Mouse (Mus musculus): ENCODE data around the gene Olfr547. TPM values are rescaled to one million over a fixed set of nuclear protein-coding genes. Genes with fewer than 3 reads are reported as not detected.

Olfr547 gene
- polyA plus RNA-seq, 1 experiment from 2014 or later, result not detected

Other genes starting within 250 kb of the Olfr547 start
- gene Rrm1, start 93.1 kb upstream of the Olfr547 start, polyA plus RNA-seq (2014; fragmentation: Nextera tagmentation; extraction: Ambion mirVana), result 44.1 and 54.6 TPM in 2 replicates
- gene Olfr543, start 53.1 kb upstream of the Olfr547 start, polyA plus RNA-seq (2014; fragmentation: Nextera tagmentation; extraction: Ambion mirVana), result 0.18 and 0.39 TPM in 2 replicates
- 0.09 and 0.11 TPM in 2 replicates for gene Olfr544, start 46.4 kb upstream of the Olfr547 start, polyA plus RNA-seq (2014; fragmentation: Nextera tagmentation; extraction: Ambion mirVana)
- 0.17 and 0.23 TPM in 2 replicates for gene Olfr545, start 35.2 kb upstream of the Olfr547 start, polyA plus RNA-seq (2014; fragmentation: Nextera tagmentation; extraction: Ambion mirVana)
- not detected in 2 replicates for gene Olfr548-ps1, start 6.1 kb downstream of the Olfr547 start, polyA plus RNA-seq (2014; fragmentation: Nextera tagmentation; extraction: Ambion mirVana)
- not detected in 2 replicates for gene Olfr549, start 15.1 kb downstream of the Olfr547 start, polyA plus RNA-seq (2014; fragmentation: Nextera tagmentation; extraction: Ambion mirVana)
- gene Trim21, start 30.7 kb downstream of the Olfr547 start, polyA plus RNA-seq (2014; fragmentation: Nextera tagmentation; extraction: Ambion mirVana), result 0.11 and 0.57 TPM in 2 replicates
- not detected in 2 replicates for gene Olfr550, start 36.7 kb downstream of the Olfr547 start, polyA plus RNA-seq (2014; fragmentation: Nextera tagmentation; extraction: Ambion mirVana)
- not detected in 2 replicates for gene Olfr551, start 57.1 kb downstream of the Olfr547 start, polyA plus RNA-seq (2014; fragmentation: Nextera tagmentation; extraction: Ambion mirVana)
- gene Olfr552, start 63.0 kb downstream of the Olfr547 start, polyA plus RNA-seq (2014; fragmentation: Nextera tagmentation; extraction: Ambion mirVana), result not detected in 2 replicates
- gene Olfr553, start 83.5 kb downstream of the Olfr547 start, polyA plus RNA-seq (2014; fragmentation: Nextera tagmentation; extraction: Ambion mirVana), result not detected in 2 replicates
- not detected in 2 replicates for gene Olfr554, start 103.7 kb downstream of the Olfr547 start, polyA plus RNA-seq (2014; fragmentation: Nextera tagmentation; extraction: Ambion mirVana)
- gene Olfr555, start 124.1 kb downstream of the Olfr547 start, polyA plus RNA-seq (2014; fragmentation: Nextera tagmentation; extraction: Ambion mirVana), result not detected in 2 replicates
- gene Olfr556, start 130.2 kb downstream of the Olfr547 start, polyA plus RNA-seq (2014; fragmentation: Nextera tagmentation; extraction: Ambion mirVana), result not detected in 2 replicates
- 8.3 and 8.4 TPM in 2 replicates for gene Trim68, start 152.6 kb downstream of the Olfr547 start, polyA plus RNA-seq (2014; fragmentation: Nextera tagmentation; extraction: Ambion mirVana)
- gene Olfr557, start 161.2 kb downstream of the Olfr547 start, polyA plus RNA-seq (2014; fragmentation: Nextera tagmentation; extraction: Ambion mirVana), result not detected in 2 replicates
- 0.08 and 0.22 TPM in 2 replicates for gene Olfr558, start 167.5 kb downstream of the Olfr547 start, polyA plus RNA-seq (2014; fragmentation: Nextera tagmentation; extraction: Ambion mirVana)
- gene Olfr33, start 184.3 kb downstream of the Olfr547 start, polyA plus RNA-seq (2014; fragmentation: Nextera tagmentation; extraction: Ambion mirVana), result not detected in 2 replicates
- gene Olfr559, start 192.7 kb downstream of the Olfr547 start, polyA plus RNA-seq (2014; fragmentation: Nextera tagmentation; extraction: Ambion mirVana), result not detected in 2 replicates
- not detected in 2 replicates for gene Olfr560, start 224.6 kb downstream of the Olfr547 start, polyA plus RNA-seq (2014; fragmentation: Nextera tagmentation; extraction: Ambion mirVana)
- gene Olfr78, start 224.7 kb downstream of the Olfr547 start, polyA plus RNA-seq (2014; fragmentation: Nextera tagmentation; extraction: Ambion mirVana), result 0.13 and 0.17 TPM in 2 replicates
- gene Olfr561, start 236.5 kb downstream of the Olfr547 start, polyA plus RNA-seq (2014; fragmentation: Nextera tagmentation; extraction: Ambion mirVana), result not detected in 2 replicates